Mouse (Mus musculus) forebrain, embryonic 11.5 days (tissue): ENCODE measurements at regions not wholly inside any gene's neighbourhood (a gene's known extent, or its start where the extent isn't known, plus 50 kb on each side); places are given as distances from the start of the nearest gene placed in this dataset.

ENCODE experiments used
- ATAC-seq: fragments of 200-750 bp; cut with Nextera tagmentation; replicated peaks from 2 replicates; pipeline ENCODE4 v1.8.0; 2017; ENCODE audit warnings: moderate TSS enrichment; ENCODE audit not compliant: low FRiP score
- DNase-seq: peaks from one replicate; pipeline ENCODE4 v3.0.0-alpha.2; 2017; ENCODE audit warnings: low spot score
- H3K27ac ChIP-seq: fragments of 300-500 bp; sonication (generic); 2 replicates; pipeline ENCODE4 v1.5.1; 2014; ENCODE audit warnings: low read depth, low read length
- H3K27me3 ChIP-seq: fragments of 300-500 bp; sonication (generic); 2 replicates; pipeline ENCODE4 v1.6.1; 2014; ENCODE audit warnings: mild to moderate bottlenecking, low read length, mixed read lengths; ENCODE audit not compliant: control insufficient read depth, insufficient read depth
- H3K36me3 ChIP-seq: fragments of 300-500 bp; sonication (generic); 2 replicates; pipeline ENCODE4 v1.6.1; 2014; ENCODE audit warnings: mild to moderate bottlenecking, low read length, moderate library complexity, mixed read lengths; ENCODE audit not compliant: control insufficient read depth, insufficient read depth
- H3K4me1 ChIP-seq: fragments of 300-500 bp; sonication (generic); replicated peaks from 2 replicates; pipeline ENCODE4 v1.6.1; 2014; ENCODE audit warnings: low read length, mixed read lengths; ENCODE audit not compliant: control insufficient read depth, insufficient read depth
- H3K4me2 ChIP-seq: fragments of 300-500 bp; sonication (generic); 2 replicates; pipeline ENCODE4 v1.6.1; 2014; ENCODE audit warnings: low read depth, mild to moderate bottlenecking, low read length, moderate library complexity, mixed read lengths; ENCODE audit not compliant: severe bottlenecking
- H3K4me3 ChIP-seq: fragments of 300-500 bp; sonication (generic); 2 replicates; pipeline ENCODE4 v1.5.1; 2014; ENCODE audit warnings: low read depth, low read length
- H3K9ac ChIP-seq: fragments of 300-500 bp; sonication (generic); 2 replicates; pipeline ENCODE4 v1.6.1; 2014; ENCODE audit warnings: low read length
- H3K9me3 ChIP-seq: fragments of 300-500 bp; sonication (generic); 2 replicates; pipeline ENCODE4 v1.6.1; 2016; ENCODE audit warnings: low read length, mixed read lengths; ENCODE audit not compliant: control insufficient read depth
- WGBS: fragments of 180-500 bp; shearing (Covaris S2); extraction: QIAGEN DNeasy Blood & Tissue Kit; methylation state at CpG from one replicate; pipeline ENCODE4 v1.1.7; 2014; 5-methylcytosine and 5-hydroxymethylcytosine counted together

GRCm38 (mm10) chr2:92675247-92675646, 75.7 kb downstream of the Chst1 start:
- no peak overlapping the region for H3K4me3 ChIP-seq
- H3K27me3 ChIP-seq, result no peaks in the 10 kb centered on the region; the same call in 1 of the 2 replicates
- no peak for ATAC-seq
- 74% methylated on average over 9 of the region's 9 CpGs for WGBS
- H3K4me2 ChIP-seq, result no peak overlapping the region
- no peaks in the 10 kb centered on the region for H3K9me3 ChIP-seq
- no peak overlapping the region for H3K27ac ChIP-seq
- H3K36me3 ChIP-seq, result no peaks in the 10 kb centered on the region
- H3K4me1 ChIP-seq, result no peaks in the 10 kb centered on the region
- no peak overlapping the region for H3K9ac ChIP-seq
- no peak for DNase-seq

GRCm38 (mm10) chr2:92678276-92678930, 78.9 kb downstream of the Chst1 start:
- no peak overlapping the region for H3K9ac ChIP-seq
- H3K4me3 ChIP-seq, result no peak overlapping the region
- DNase-seq, result no peak
- H3K9me3 ChIP-seq, result no peaks in the 10 kb centered on the region
- H3K36me3 ChIP-seq, result no peaks in the 10 kb centered on the region
- no peak overlapping the region for H3K4me2 ChIP-seq
- H3K27me3 ChIP-seq, result no peaks in the 10 kb centered on the region
- H3K4me1 ChIP-seq, result no peaks in the 10 kb centered on the region
- WGBS, result 78% methylated on average over 5 of the region's 5 CpGs
- H3K27ac ChIP-seq, result no peak overlapping the region
- no peak for ATAC-seq

- H3K9me3 ChIP-seq, result no peaks in the 10 kb centered on the region
- no peak overlapping the region for H3K9ac ChIP-seq
- no peak overlapping the region for H3K27ac ChIP-seq
- no peak for ATAC-seq
- H3K4me2 ChIP-seq, result no peak overlapping the region
- no peak for DNase-seq
- 84% methylated on average over 3 of the region's 3 CpGs for WGBS
- H3K27me3 ChIP-seq, result no peaks in the 10 kb centered on the region
- H3K4me1 ChIP-seq, result no peaks in the 10 kb centered on the region
- no peaks in the 10 kb centered on the region for H3K36me3 ChIP-seq
- no peak overlapping the region for H3K4me3 ChIP-seq
These were observed 79.6 kb downstream of the Chst1 start for GRCm38 (mm10) chr2:92678999-92679704.

- Histone ChIP-seq H3K9ac (no peak overlapping the region), H3K9me3 (no peaks in the 10 kb centered on the region), H3K27ac (no peak overlapping the region), H3K4me3 (no peak overlapping the region), H3K36me3 (no peaks in the 10 kb centered on the region), H3K4me1 (no peaks in the 10 kb centered on the region), H3K4me2 (no peak overlapping the region), H3K27me3 (no peaks in the 10 kb centered on the region)
- WGBS, result 97% methylated on average over 9 of the region's 9 CpGs
- ATAC-seq (no peak), DNase-seq (no peak)
These were observed 82.7 kb downstream of the Chst1 start for GRCm38 (mm10) chr2:92682256-92682655.

- DNase-seq (no peak), ATAC-seq (no peak)
- no peaks in the 10 kb centered on the region for H3K27me3 ChIP-seq
- no peaks in the 10 kb centered on the region for H3K36me3 ChIP-seq
- H3K4me2 ChIP-seq, result no peak overlapping the region
- no peak overlapping the region for H3K9ac ChIP-seq
- no peak overlapping the region for H3K4me3 ChIP-seq
- no peaks in the 10 kb centered on the region for H3K9me3 ChIP-seq
- WGBS, result 25% methylated on average over 1 of the region's 1 CpGs
- peaks cover 4% of the 10 kb centered on the region for H3K4me1 ChIP-seq
- no peak overlapping the region for H3K27ac ChIP-seq
These were observed 88.2 kb downstream of the Chst1 start for GRCm38 (mm10) chr2:92687702-92688101.

GRCm38 (mm10) chr2:92689203-92689602, 89.7 kb downstream of the Chst1 start:
- no peak overlapping the region; the same call in 1 of the 2 replicates for H3K9ac ChIP-seq
- H3K9me3 ChIP-seq, result no peaks in the 10 kb centered on the region
- no peak for ATAC-seq
- H3K27me3 ChIP-seq, result no peaks in the 10 kb centered on the region
- H3K4me3 ChIP-seq, result no peak overlapping the region
- DNase-seq, result no peak
- no peak overlapping the region for H3K27ac ChIP-seq
- no peaks in the 10 kb centered on the region for H3K36me3 ChIP-seq
- H3K4me1 ChIP-seq, result peaks cover 4% of the 10 kb centered on the region
- no peak overlapping the region for H3K4me2 ChIP-seq
- 27% methylated on average over 2 of the region's 2 CpGs for WGBS

- no peaks in the 10 kb centered on the region for H3K9me3 ChIP-seq
- H3K4me2 ChIP-seq, result no peak overlapping the region
- no peaks in the 10 kb centered on the region for H3K27me3 ChIP-seq
- H3K27ac ChIP-seq, result no peak overlapping the region
- H3K9ac ChIP-seq, result no peak overlapping the region
- H3K4me3 ChIP-seq, result no peak overlapping the region
- peaks cover 4% of the 10 kb centered on the region for H3K4me1 ChIP-seq
- H3K36me3 ChIP-seq, result no peaks in the 10 kb centered on the region
- ATAC-seq (no peak), DNase-seq (no peak)
- WGBS, result 91% methylated on average over 2 of the region's 2 CpGs
These were observed 90.8 kb downstream of the Chst1 start for GRCm38 (mm10) chr2:92690304-92690703.

GRCm38 (mm10) chr2:92691438-92691837, 91.9 kb downstream of the Chst1 start:
- ATAC-seq (no peak), DNase-seq (no peak)
- 81% methylated on average over 2 of the region's 2 CpGs for WGBS
- H3K9ac ChIP-seq, result no peak overlapping the region
- no peaks in the 10 kb centered on the region for H3K9me3 ChIP-seq
- no peak overlapping the region for H3K4me2 ChIP-seq
- no peak overlapping the region for H3K4me3 ChIP-seq
- peaks cover 4% of the 10 kb centered on the region for H3K4me1 ChIP-seq
- no peak overlapping the region for H3K27ac ChIP-seq
- H3K27me3 ChIP-seq, result no peaks in the 10 kb centered on the region
- no peaks in the 10 kb centered on the region for H3K36me3 ChIP-seq

GRCm38 (mm10) chr2:92692623-92693022, 93.1 kb downstream of the Chst1 start:
- Histone ChIP-seq H3K27ac (no peak overlapping the region), H3K9ac (no peak overlapping the region), H3K36me3 (no peaks in the 10 kb centered on the region), H3K4me2 (no peak overlapping the region), H3K4me1 (peaks cover 4% of the 10 kb centered on the region), H3K27me3 (no peaks in the 10 kb centered on the region), H3K4me3 (no peak overlapping the region), H3K9me3 (no peaks in the 10 kb centered on the region)
- ATAC-seq (no peak), DNase-seq (no peak)
- WGBS, result 76% methylated on average over 1 of the region's 1 CpGs
